Mouse (Mus musculus) thymus, adult 2 months (tissue): ENCODE data around the gene Oser1.

Experiments
- CTCF ChIP-seq: fragments of 200-500 bp; IDR thresholded peaks from 2 replicates; pipeline ENCODE4 v1.5.1; 2012; ENCODE audit warnings: mild to moderate bottlenecking, control low read depth, low read length, moderate library complexity, borderline replicate concordance; ENCODE audit not compliant: control insufficient read depth, poor library complexity, insufficient read depth; ENCODE audit errors: extremely low read depth
- POLR2A ChIP-seq: fragments of 200-500 bp; IDR thresholded peaks from 2 replicates; pipeline ENCODE4 v1.6.1; 2012; ENCODE audit warnings: mild to moderate bottlenecking, low read length, control low read depth, moderate library complexity; ENCODE audit not compliant: control insufficient read depth, poor library complexity, insufficient read depth; ENCODE audit errors: extremely low read depth

DNA sequence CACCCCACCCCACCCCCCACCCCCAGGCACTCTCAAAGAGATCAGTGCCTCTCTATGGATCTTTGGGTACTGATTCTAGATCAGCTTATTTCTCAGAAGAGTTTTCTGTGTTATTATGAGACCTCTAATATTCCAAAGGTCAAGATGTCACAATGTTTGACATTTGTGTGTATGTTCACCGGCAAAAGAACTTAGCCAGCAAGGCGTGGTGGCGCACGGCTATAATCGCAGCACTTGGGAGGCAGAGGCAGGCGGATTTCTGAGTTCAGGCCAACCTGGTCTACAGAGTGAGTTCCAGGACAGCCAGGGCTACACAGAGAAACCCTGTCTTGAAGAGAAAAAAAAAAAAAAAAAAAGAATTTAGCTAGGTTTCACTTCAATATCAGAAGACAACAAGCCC lies 7.5 kb downstream of the Oser1 start:
- no peak for TF ChIP-seq POLR2A
- TF ChIP-seq CTCF = no peak
